Mouse (Mus musculus) heart, embryonic 16.5 days (tissue): ENCODE measurements around the gene Mettl11b. TPM values are rescaled to one million over a fixed set of nuclear protein-coding genes. Genes with fewer than 3 reads are reported as not detected.
"Not testable (repeated sequence)": the region's sequence is repeated elsewhere in the genome, so short reads cannot be mapped to it uniquely, and the experiment has no call there.

Experiments used
- ATAC-seq: fragments of 200-750 bp; cut with Nextera tagmentation; replicated peaks from 2 replicates; pipeline ENCODE4 v1.8.0; 2017; ENCODE audit warnings: moderate number of reproducible peaks; ENCODE audit not compliant: insufficient read depth, low FRiP score; ENCODE audit errors: extremely low read depth
- H3K27ac ChIP-seq: fragments of 300-500 bp; sonication (generic); 2 replicates; pipeline ENCODE4 v1.5.1; 2014; ENCODE audit warnings: mild to moderate bottlenecking, low read length, control low read depth, moderate library complexity
- H3K27me3 ChIP-seq: fragments of 300-500 bp; sonication (generic); 2 replicates; pipeline ENCODE4 v1.6.1; 2014; ENCODE audit warnings: low read length, mixed read lengths; ENCODE audit not compliant: control insufficient read depth, insufficient read depth
- H3K36me3 ChIP-seq: fragments of 300-500 bp; sonication (generic); 2 replicates; pipeline ENCODE4 v1.6.1; 2014; ENCODE audit not compliant: control insufficient read depth, insufficient read depth
- H3K4me1 ChIP-seq: fragments of 300-500 bp; sonication (generic); 2 replicates; pipeline ENCODE4 v1.6.1; 2014; ENCODE audit warnings: low read length, mixed read lengths; ENCODE audit not compliant: control insufficient read depth, insufficient read depth
- H3K4me2 ChIP-seq: fragments of 300-500 bp; sonication (generic); 2 replicates; pipeline ENCODE4 v1.6.1; 2014; ENCODE audit warnings: low read depth, mild to moderate bottlenecking, control low read depth, low read length
- H3K4me3 ChIP-seq: fragments of 300-500 bp; sonication (generic); 2 replicates; pipeline ENCODE4 v1.5.1; 2014; ENCODE audit warnings: mild to moderate bottlenecking, control low read depth, low read length
- H3K9ac ChIP-seq: fragments of 300-500 bp; sonication (generic); 2 replicates; pipeline ENCODE4 v1.6.1; 2014; ENCODE audit warnings: low read length, control low read depth
- H3K9me3 ChIP-seq: fragments of 300-500 bp; sonication (generic); replicated peaks from 2 replicates; pipeline ENCODE4 v1.6.1; 2016; ENCODE audit warnings: low read length; ENCODE audit not compliant: control insufficient read depth
- WGBS: fragments of 180-500 bp; shearing (Covaris S2); extraction: QIAGEN DNeasy Blood & Tissue Kit; methylation state at CpG from one replicate; pipeline ENCODE4 v1.1.7; 2014; 5-methylcytosine and 5-hydroxymethylcytosine counted together
- polyA plus RNA-seq: library from polyadenylated mRNA; unstranded; fragments of >200 nt; fragmentation: Nextera tagmentation; extraction: Ambion mirVana; gene quantifications from 2 replicates; pipeline ENCODE4 v1.2.1, GENCODE M21; 2015

Gene Mettl11b
- polyA plus RNA-seq: not detected in 2 replicates

- H3K4me3 ChIP-seq: no peak within 1 kb of the TSS
- 41% methylated on average over 9 of the region's 9 CpGs for WGBS
- H3K9ac ChIP-seq: no peak within 1 kb of the TSS
- H3K4me1 ChIP-seq: no peaks in the 10 kb centered on the region
- H3K27me3 ChIP-seq: no peaks in the 10 kb centered on the region
- H3K36me3 ChIP-seq: no peaks in the 10 kb centered on the region
- H3K4me2 ChIP-seq: peak within 1 kb of the TSS; percentile 0; the same call in 1 of the 2 replicates
- no peaks in the 10 kb centered on the region for H3K9me3 ChIP-seq
- no peak within 1 kb of the TSS for H3K27ac ChIP-seq
- ATAC-seq: no peak
These were observed at the start of gene Mettl11b for GRCm38 (mm10) chr1:163725106-163725759. Gene Mettl11b, minus strand, starts transcription at chr1:163725232.

GRCm38 (mm10) chr1:163757462-163758207, 32.6 kb upstream of the Mettl11b start:
- no peak overlapping the region for H3K4me2 ChIP-seq
- H3K9ac ChIP-seq: no peak overlapping the region
- H3K27ac ChIP-seq: no peak overlapping the region
- H3K9me3 ChIP-seq: no peaks in the 10 kb centered on the region
- WGBS: 73% methylated on average over 10 of the region's 10 CpGs
- H3K36me3 ChIP-seq: no peaks in the 10 kb centered on the region
- ATAC-seq: no peak
- H3K4me3 ChIP-seq: no peak overlapping the region
- no peaks in the 10 kb centered on the region for H3K4me1 ChIP-seq
- H3K27me3 ChIP-seq: no peaks in the 10 kb centered on the region

- WGBS: 64% methylated on average over 4 of the region's 4 CpGs
- no peaks in the 10 kb centered on the region for H3K4me1 ChIP-seq
- H3K27ac ChIP-seq: no peak overlapping the region
- no peaks in the 10 kb centered on the region for H3K36me3 ChIP-seq
- H3K27me3 ChIP-seq: no peaks in the 10 kb centered on the region
- H3K9ac ChIP-seq: no peak overlapping the region
- H3K4me3 ChIP-seq: no peak overlapping the region
- H3K9me3 ChIP-seq: no peaks in the 10 kb centered on the region
- no peak for ATAC-seq
- no peak overlapping the region for H3K4me2 ChIP-seq
These were observed 26.4 kb upstream of the Mettl11b start for GRCm38 (mm10) chr1:163751360-163751992.

- H3K4me2 ChIP-seq: no peak overlapping the region
- no peak overlapping the region for H3K27ac ChIP-seq
- H3K36me3 ChIP-seq: no peaks in the 10 kb centered on the region
- H3K27me3 ChIP-seq: no peaks in the 10 kb centered on the region
- no peaks in the 10 kb centered on the region for H3K4me1 ChIP-seq
- no peak for ATAC-seq
- no peak overlapping the region for H3K4me3 ChIP-seq
- WGBS: 71% methylated on average over 1 of the region's 1 CpGs
- H3K9me3 ChIP-seq: peaks cover 4% of the 10 kb centered on the region; the same call in 1 of the 2 replicates
- no peak overlapping the region for H3K9ac ChIP-seq
These were observed 12.2 kb upstream of the Mettl11b start for GRCm38 (mm10) chr1:163737239-163737533.

- Histone ChIP-seq H3K27me3 (no peaks in the 10 kb centered on the region), H3K4me3 (no peak overlapping the region), H3K9me3 (peaks cover 6% of the 10 kb centered on the region; the same call in 1 of the 2 replicates), H3K27ac (no peak overlapping the region), H3K4me1 (no peaks in the 10 kb centered on the region), H3K36me3 (no peaks in the 10 kb centered on the region), H3K4me2 (no peak overlapping the region), H3K9ac (no peak overlapping the region)
- 71% methylated on average over 10 of the region's 10 CpGs for WGBS
- ATAC-seq: no peak
These were observed 11.6 kb upstream of the Mettl11b start for GRCm38 (mm10) chr1:163736441-163737238.

GRCm38 (mm10) chr1:163731166-163731565, 6.1 kb upstream of the Mettl11b start:
- not testable (repeated sequence) for H3K4me2 ChIP-seq, H3K4me3 ChIP-seq, H3K27me3 ChIP-seq, H3K4me1 ChIP-seq, H3K27ac ChIP-seq, H3K9ac ChIP-seq, ATAC-seq, H3K9me3 ChIP-seq, H3K36me3 ChIP-seq
- WGBS: 88% methylated on average over 10 of the region's 10 CpGs

GRCm38 (mm10) chr1:163723913-163724312, 1.1 kb downstream of the Mettl11b start:
- WGBS: 58% methylated on average over 1 of the region's 1 CpGs
- no peak for ATAC-seq
- no peaks in the 10 kb centered on the region for H3K4me1 ChIP-seq
- no peak overlapping the region for H3K4me3 ChIP-seq
- H3K4me2 ChIP-seq: no peak overlapping the region
- no peaks in the 10 kb centered on the region for H3K27me3 ChIP-seq
- no peaks in the 10 kb centered on the region for H3K36me3 ChIP-seq
- no peaks in the 10 kb centered on the region for H3K9me3 ChIP-seq
- no peak overlapping the region for H3K9ac ChIP-seq
- H3K27ac ChIP-seq: no peak overlapping the region

GRCm38 (mm10) chr1:163708618-163709017, 16.4 kb downstream of the Mettl11b start:
- Histone ChIP-seq H3K4me1 (peaks cover 3% of the 10 kb centered on the region), H3K4me2 (no peak overlapping the region), H3K27me3 (no peaks in the 10 kb centered on the region), H3K4me3 (no peak overlapping the region), H3K9ac (no peak overlapping the region), H3K27ac (no peak overlapping the region), H3K36me3 (no peaks in the 10 kb centered on the region), H3K9me3 (no peaks in the 10 kb centered on the region)
- no peak for ATAC-seq
- WGBS: 13% methylated on average over 2 of the region's 2 CpGs
